Mouse (Mus musculus): ENCODE measurements around the gene Tmem223.

- no peak for TF ChIP-seq POLR2A (IDR thresholded peaks at IDR 0.05; ENCODE audit: borderline replicate concordance, low read depth, low read length)
- TF ChIP-seq CTCF (IDR thresholded peaks at IDR 0.05; ENCODE audit: low read depth, low read length): no peak
Measured at GRCm38 (mm10) chr19:8818801-8819595, 48.2 kb downstream of the Tmem223 start, which contains the start of gene Ttc9c.
